12 mouse cellular contexts compared by ENCODE assay signal in the genomic region with DNA sequence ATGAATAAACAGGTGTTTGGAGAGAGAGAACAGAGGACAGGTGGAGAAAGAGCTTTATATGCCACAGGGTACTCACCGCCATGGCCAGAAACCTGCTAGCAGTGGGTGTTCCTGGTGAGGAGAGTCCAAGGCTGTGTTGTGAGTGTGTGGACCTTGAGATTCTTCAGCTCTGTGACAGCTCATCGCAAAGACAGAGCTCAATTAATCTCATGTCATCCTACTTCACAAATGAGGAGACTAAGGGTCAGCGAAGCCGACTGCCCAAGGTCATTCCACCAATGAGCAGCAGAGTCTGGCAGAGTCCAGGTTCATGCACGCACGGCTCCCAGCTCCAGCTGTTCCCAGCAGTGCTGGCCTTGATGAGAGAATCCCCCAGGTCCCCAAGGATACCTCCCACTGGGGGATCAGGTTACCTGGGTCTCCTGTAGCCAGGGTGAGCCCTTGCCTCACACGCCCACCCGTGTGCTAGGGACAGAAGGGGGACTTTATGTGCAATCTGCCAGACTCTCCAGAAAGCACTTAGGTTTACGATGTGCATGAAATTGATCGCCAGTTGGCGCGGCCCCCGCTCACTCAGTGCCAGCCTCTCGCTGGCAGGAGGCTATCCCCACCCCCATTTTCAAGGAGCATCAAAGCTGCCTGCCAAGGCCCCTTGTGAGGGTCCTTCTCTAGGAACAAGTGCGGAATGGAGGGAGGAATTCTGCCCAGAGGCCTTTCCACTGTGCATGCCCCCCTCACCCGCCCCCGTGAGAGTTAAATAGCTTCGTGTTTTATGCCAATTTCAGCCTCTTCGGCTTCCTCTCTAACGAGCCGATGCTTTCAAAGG. TPM values are rescaled to one million over a fixed set of nuclear protein-coding genes. Genes with fewer than 3 reads are reported as not detected.
A peak's percentile ranks its signal among the peaks of the same experiment; 100 is the strongest.
DNase-seq lines count a peak whose midpoint lies in the region; ATAC-seq and TF ChIP-seq lines count a peak whose summit lies in the region.
"Had no signal": no experiment of that assay in that cellular context is flagged by ENCODE, and none has a peak within 500 bp of the region (broad histone marks: within the 10 kb centered on the region; RNA-seq: fewer than 3 reads in every experiment).

No protein-coding gene starts in this region.

- H3K4me1 ChIP-seq in embryonic facial prominence, embryonic 13.5 days = peaks cover 58% of the 10 kb centered on the region
- peaks cover 55% of the 10 kb centered on the region for H3K4me1 ChIP-seq in hindbrain, embryonic 14.5 days (replicated peaks; ENCODE audit: control insufficient read depth, insufficient read depth, low read length)
- H3K4me1 ChIP-seq in midbrain, embryonic 16.5 days (ENCODE audit: control insufficient read depth, insufficient read depth, low read length) = peaks cover 45% of the 10 kb centered on the region
- no peaks in the 10 kb centered on the region for H3K4me1 ChIP-seq in cerebellum, adult 2 months (ENCODE audit: control insufficient read depth, insufficient read depth, low read length)

- TF ChIP-seq POLR2A in cerebellum, adult 2 months (IDR thresholded peaks at IDR 0.05; ENCODE audit: borderline replicate concordance, insufficient read depth, low read length) = no peak

- H3K27ac ChIP-seq in embryonic facial prominence, embryonic 13.5 days = no peak overlapping the region
- H3K27ac ChIP-seq in hindbrain, embryonic 14.5 days = peak overlapping the region; percentile 62; the same call in 1 of the 2 replicates
- peak overlapping the region; percentile 41 for H3K27ac ChIP-seq in midbrain, embryonic 16.5 days (ENCODE audit: low read length)
- no peak overlapping the region for H3K27ac ChIP-seq in cerebellum, adult 2 months (ENCODE audit: insufficient read depth, low read length)
- H3K27ac ChIP-seq: lung, embryonic 15.5 days had no signal

- no peak for ATAC-seq in embryonic facial prominence, embryonic 13.5 days (ENCODE audit: insufficient number of reproducible peaks, insufficient read depth, low FRiP score, low TSS enrichment, low read depth)
- peak; percentile 49 for ATAC-seq in hindbrain, embryonic 14.5 days (ENCODE audit: low FRiP score)
- ATAC-seq in midbrain, embryonic 16.5 days = peak; percentile 27
- ATAC-seq: intestine, embryonic 16.5 days had no signal

- peak overlapping the region; percentile 44; the same call in 1 of the 2 replicates for H3K9ac ChIP-seq in embryonic facial prominence, embryonic 13.5 days
- no peak overlapping the region for H3K9ac ChIP-seq in hindbrain, embryonic 14.5 days
- no peak overlapping the region for H3K9ac ChIP-seq in midbrain, embryonic 16.5 days (ENCODE audit: low read depth, low read length)
- H3K9ac ChIP-seq: lung, embryonic 15.5 days had no signal

- no peaks in the 10 kb centered on the region for H3K9me3 ChIP-seq in embryonic facial prominence, embryonic 13.5 days
- H3K9me3 ChIP-seq in hindbrain, embryonic 14.5 days (ENCODE audit: control insufficient read depth, low read length) = no peaks in the 10 kb centered on the region
- no peaks in the 10 kb centered on the region for H3K9me3 ChIP-seq in midbrain, embryonic 16.5 days (replicated peaks; ENCODE audit: control insufficient read depth, low read length, poor library complexity, severe bottlenecking)
- H3K9me3 ChIP-seq: lung, embryonic 15.5 days had no signal

- TF ChIP-seq CTCF in cerebellum, adult 2 months (IDR thresholded peaks at IDR 0.05; ENCODE audit: borderline replicate concordance, insufficient read depth, low read depth, low read length) = no peak

- 33% methylated on average over 21 of the region's 21 CpGs for WGBS in embryonic facial prominence, embryonic 13.5 days
- WGBS in hindbrain, embryonic 14.5 days = 26% methylated on average over 21 of the region's 21 CpGs
- WGBS in midbrain, embryonic 16.5 days = 25% methylated on average over 21 of the region's 21 CpGs
- WGBS in cerebellum, adult 2 months = 26% methylated on average over 21 of the region's 21 CpGs

- peak overlapping the region; percentile 24 for H3K4me2 ChIP-seq in embryonic facial prominence, embryonic 13.5 days
- peak overlapping the region; percentile 17 for H3K4me2 ChIP-seq in hindbrain, embryonic 14.5 days (replicated peaks)
- H3K4me2 ChIP-seq in midbrain, embryonic 16.5 days (ENCODE audit: low read length) = 0 out of 2 replicates have a peak overlapping the region, but pooled peaks have one; percentile 1
- H3K4me2 ChIP-seq: lung, embryonic 15.5 days had no signal

- H3K36me3 ChIP-seq in embryonic facial prominence, embryonic 13.5 days = no peaks in the 10 kb centered on the region
- no peaks in the 10 kb centered on the region for H3K36me3 ChIP-seq in hindbrain, embryonic 14.5 days (replicated peaks; ENCODE audit: control insufficient read depth, insufficient read depth)
- H3K36me3 ChIP-seq in midbrain, embryonic 16.5 days (ENCODE audit: control insufficient read depth, insufficient read depth, low read length) = no peaks in the 10 kb centered on the region
- H3K36me3 ChIP-seq: G1E; lung, embryonic 15.5 days had no signal

- H3K4me3 ChIP-seq in embryonic facial prominence, embryonic 13.5 days = no peak overlapping the region; the same call in 1 of the 2 replicates
- H3K4me3 ChIP-seq in hindbrain, embryonic 14.5 days (replicated peaks; ENCODE audit: low read length) = no peak overlapping the region
- no peak overlapping the region for H3K4me3 ChIP-seq in midbrain, embryonic 16.5 days (ENCODE audit: low read depth, low read length)
- H3K4me3 ChIP-seq in cerebellum, adult 2 months (replicated peaks; ENCODE audit: insufficient read depth, low read depth, low read length) = no peak overlapping the region
- H3K4me3 ChIP-seq: lung, embryonic 15.5 days had no signal

- H3K27me3 ChIP-seq in embryonic facial prominence, embryonic 13.5 days = peaks cover 70% of the 10 kb centered on the region
- peaks cover 4% of the 10 kb centered on the region; the same call in 1 of the 2 replicates for H3K27me3 ChIP-seq in hindbrain, embryonic 14.5 days (ENCODE audit: control insufficient read depth, insufficient read depth, low read length)
- H3K27me3 ChIP-seq in midbrain, embryonic 16.5 days (ENCODE audit: control insufficient read depth, insufficient read depth, low read depth, low read length) = no peaks in the 10 kb centered on the region; the same call in 1 of the 2 replicates
- H3K27me3 ChIP-seq in cerebellum, adult 2 months (ENCODE audit: control insufficient read depth, insufficient read depth, low read length) = no peaks in the 10 kb centered on the region

- peak; percentile 80 for DNase-seq in layer of hippocampus, adult 11-12 months (ENCODE audit: low spot score)
- DNase-seq in layer of hippocampus, adult 9-10 months (ENCODE audit: low spot score) = no peak
- DNase-seq in hindbrain, embryonic 14.5 days (ENCODE audit: low spot score) = peak; percentile 56
- no peak for DNase-seq in spleen, postnatal 4 days (ENCODE audit: low spot score in 2 of 2)
- DNase-seq in heart, adult 8-10 months (ENCODE audit: low spot score) = no peak
- no peak for DNase-seq in cerebellum, adult 2 months

RNA-seq across cellular contexts. Expression of a gene that starts 27.6 kb away (rescaled TPM):
- polyA plus RNA-seq in embryonic facial prominence, embryonic 13.5 days (2015; fragmentation: Nextera tagmentation; extraction: Ambion mirVana) = 0.32 and 0.36 TPM in 2 replicates
- 1.0 and 1.4 TPM in 2 replicates for polyA plus RNA-seq in hindbrain, embryonic 14.5 days (2014; fragmentation: Nextera tagmentation; extraction: Ambion mirVana)
- polyA plus RNA-seq in midbrain, embryonic 16.5 days (2015; fragmentation: Nextera tagmentation; extraction: Ambion mirVana) = 1.1 and 1.4 TPM in 2 replicates
- total RNA-seq in heart, adult 8-10 months (2022) = 1 to 10 TPM; 2.3 to 6.3 (median 3.3) TPM
- polyA plus RNA-seq in cerebellum, adult 2 months (2012; rRNA removed) = 1.9 and 2.0 TPM in 2 replicates
- total RNA-seq: G1E had no signal
- polyA plus RNA-seq: G1E; thymus, postnatal 0 days had no signal

Comparison
In these comparisons a context has a peak if more than half of its experiments do, and no peak if none do; other contexts are left out.
1. DNase-seq: peak in layer of hippocampus, adult 11-12 months (single experiment) and hindbrain, embryonic 14.5 days (single experiment); none in layer of hippocampus, adult 9-10 months (single experiment), spleen, postnatal 4 days (0 of 2), heart, adult 8-10 months (single experiment) and cerebellum, adult 2 months (0 of 2).
2. H3K27ac ChIP-seq: peak in hindbrain, embryonic 14.5 days (single experiment) and midbrain, embryonic 16.5 days (single experiment); none in embryonic facial prominence, embryonic 13.5 days (single experiment) and cerebellum, adult 2 months (single experiment).
3. Peak in every context shown above with its lines, with median percentiles within 50 percentile points of each other: H3K4me2 ChIP-seq.